Mouse (Mus musculus) cortical plate, adult 2 months (tissue): Measurements from ENCODE around the gene Ntsr1.
A peak's percentile ranks its signal among the peaks of the same experiment; 100 is the strongest.

Experiments used
- CTCF ChIP-seq: fragments of 200-500 bp; IDR thresholded peaks from 2 replicates; pipeline ENCODE4 v1.5.1; 2011; ENCODE audit warnings: mild to moderate bottlenecking, control low read depth, low read length; ENCODE audit not compliant: insufficient read depth; ENCODE audit errors: extremely low read depth
- POLR2A ChIP-seq: fragments of 200-500 bp; IDR thresholded peaks from 2 replicates; pipeline ENCODE4 v1.6.1; 2011; ENCODE audit warnings: mild to moderate bottlenecking, low read length, control low read depth; ENCODE audit not compliant: insufficient read depth; ENCODE audit errors: extremely low read depth

- TF ChIP-seq POLR2A (peak; percentile 65; the same call in 1 of the 2 replicates), CTCF (no peak)
Observed at GRCm38 (mm10) chr2:180589123-180589831, 89.5 kb downstream of the Ntsr1 start, which contains the start of gene Ogfr.
